Mouse (Mus musculus): Measurements from ENCODE around the gene Tmem119.
"Not testable (repeated sequence)": the region's sequence is repeated elsewhere in the genome, so short reads cannot be mapped to it uniquely, and the experiment has no call there.

The Tmem119 gene

DNA sequence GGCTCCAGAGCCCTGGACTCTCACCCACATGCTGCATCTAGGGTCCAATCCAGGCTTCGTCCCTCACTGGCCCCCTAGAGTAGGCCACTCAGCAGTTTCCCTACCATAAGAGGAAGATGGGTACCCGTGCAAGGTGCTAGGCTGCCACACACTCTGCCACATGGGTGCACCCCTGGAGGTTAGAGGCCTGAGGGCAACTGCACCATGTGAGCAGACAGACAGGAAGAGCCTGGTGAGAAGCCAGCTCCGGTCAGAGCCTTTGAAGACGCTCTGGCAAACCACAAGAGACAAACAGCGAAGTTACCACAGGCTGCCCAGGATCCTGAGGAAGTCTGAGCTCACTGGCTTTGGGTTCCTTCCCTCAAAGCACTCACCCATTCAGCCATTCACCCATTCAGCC lies 13.3 kb downstream of the Tmem119 start:
- peak; percentile 88 for DNase-seq

- DNase-seq = not testable (repeated sequence)
Observed at GRCm38 (mm10) chr5:113784104-113784503, 16.2 kb downstream of the Tmem119 start.

- peak; percentile 89 for DNase-seq
Observed at GRCm38 (mm10) chr5:113783581-113784001, 16.7 kb downstream of the Tmem119 start.

- no peak for DNase-seq
Observed at GRCm38 (mm10) chr5:113782624-113783023, 17.7 kb downstream of the Tmem119 start.

- DNase-seq = no peak
Observed at GRCm38 (mm10) chr5:113781875-113782274, 18.4 kb downstream of the Tmem119 start.

DNA sequence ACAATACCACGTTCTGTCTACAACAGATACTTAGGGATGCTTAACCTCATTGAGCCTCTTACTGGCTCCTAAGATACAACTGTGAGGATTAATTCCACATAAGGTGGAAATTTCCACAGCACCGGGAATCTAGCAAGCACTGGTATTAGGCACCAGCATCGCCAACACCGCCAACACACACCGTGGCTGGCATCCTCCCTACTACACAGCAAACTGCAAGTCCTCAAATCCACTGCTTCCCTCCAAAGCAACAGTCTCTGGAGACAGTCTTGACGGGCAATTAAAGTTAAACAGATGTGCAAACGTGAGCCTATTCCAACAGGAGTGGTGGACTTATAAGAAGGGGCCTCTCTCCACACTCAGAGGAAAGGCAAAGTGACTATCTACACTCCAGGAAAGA lies 19.1 kb downstream of the Tmem119 start:
- no peak for DNase-seq

DNA sequence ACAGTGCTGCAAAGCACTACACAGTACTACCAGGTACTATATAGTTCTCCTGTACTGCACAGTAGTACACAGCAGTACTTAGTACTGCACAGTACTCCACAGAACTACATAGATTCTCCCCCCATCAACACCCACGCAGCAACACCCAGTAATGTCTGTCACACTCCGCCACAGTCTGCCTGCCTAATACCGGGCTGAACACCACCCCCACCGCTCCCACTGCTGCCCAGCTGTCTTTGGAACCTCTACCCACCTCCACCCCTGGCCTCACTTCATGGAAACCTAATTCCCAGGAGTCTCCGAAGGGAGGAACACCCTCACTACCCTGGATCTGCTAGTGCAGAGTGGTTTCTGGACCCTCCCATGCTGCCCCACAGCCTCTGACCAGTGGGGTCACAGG lies 19.6 kb downstream of the Tmem119 start:
- peak; percentile 54 for DNase-seq

DNA sequence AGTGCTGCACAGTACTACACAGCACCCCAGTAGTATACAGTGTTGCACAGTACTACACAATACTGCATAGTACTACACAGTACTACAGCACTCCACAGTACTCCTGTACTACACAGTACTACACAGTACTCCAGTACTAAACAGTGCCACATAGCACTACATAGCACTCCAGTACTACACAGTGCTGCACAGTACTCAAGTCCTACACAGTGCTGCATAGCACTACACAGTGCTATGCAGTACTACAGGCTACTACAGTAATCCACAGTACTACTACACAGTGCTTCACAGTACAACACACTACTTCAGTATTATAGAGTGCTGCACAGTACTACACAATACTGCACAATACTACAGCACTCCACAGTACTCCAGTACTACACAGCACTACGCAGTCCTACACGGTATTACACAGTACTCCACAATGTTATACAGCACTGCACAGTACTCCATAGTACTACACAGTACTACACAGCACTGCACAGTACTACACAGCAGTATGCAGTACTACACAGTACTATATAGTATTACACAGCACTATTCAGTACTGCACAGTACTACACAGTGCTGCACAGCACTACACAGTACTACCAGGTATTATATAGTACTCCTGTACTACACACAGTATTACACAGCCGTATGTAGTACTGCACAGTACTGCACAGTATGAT lies 20.1 kb downstream of the Tmem119 start:
- DNase-seq = no peak

DNA sequence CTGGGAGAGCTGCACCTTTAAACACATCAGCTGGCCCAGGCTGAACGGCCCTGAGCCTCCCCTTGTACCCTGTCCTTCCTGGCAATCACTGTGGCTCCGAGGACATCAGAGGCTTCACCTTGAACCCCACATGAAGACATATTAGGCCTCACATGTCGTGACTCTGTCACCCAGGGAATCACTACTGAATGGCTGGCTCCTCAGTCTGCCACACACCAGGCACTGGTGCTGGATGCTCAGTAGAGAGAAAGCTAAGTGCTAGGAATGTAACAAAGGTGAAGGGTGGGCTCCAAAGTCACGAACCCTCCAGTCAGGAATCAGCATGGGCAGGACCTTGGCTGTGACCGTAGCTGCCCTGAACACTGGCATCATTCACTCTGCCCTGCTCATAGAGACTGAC lies 20.7 kb downstream of the Tmem119 start:
- DNase-seq = no peak

DNA sequence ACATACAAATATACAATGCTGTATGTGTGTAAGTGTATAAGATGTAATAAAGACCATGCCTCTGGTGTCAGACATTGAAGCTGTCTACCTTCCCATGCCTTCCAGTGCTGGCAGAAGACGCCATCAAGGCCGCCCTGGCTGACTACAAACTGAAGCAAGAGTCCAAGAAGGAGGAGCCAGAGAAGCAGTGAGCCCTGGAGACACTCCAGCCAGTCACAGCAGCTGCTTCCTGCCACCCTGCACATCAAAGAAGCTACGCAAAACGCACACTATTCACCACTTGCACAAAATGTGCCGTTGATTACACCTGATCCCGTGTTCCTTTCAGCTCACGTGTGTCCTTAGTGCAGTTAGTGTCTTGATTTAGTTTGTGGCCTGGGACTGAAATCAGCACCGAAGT lies 22.6 kb downstream of the Tmem119 start:
- peak; percentile 29 for DNase-seq

DNA sequence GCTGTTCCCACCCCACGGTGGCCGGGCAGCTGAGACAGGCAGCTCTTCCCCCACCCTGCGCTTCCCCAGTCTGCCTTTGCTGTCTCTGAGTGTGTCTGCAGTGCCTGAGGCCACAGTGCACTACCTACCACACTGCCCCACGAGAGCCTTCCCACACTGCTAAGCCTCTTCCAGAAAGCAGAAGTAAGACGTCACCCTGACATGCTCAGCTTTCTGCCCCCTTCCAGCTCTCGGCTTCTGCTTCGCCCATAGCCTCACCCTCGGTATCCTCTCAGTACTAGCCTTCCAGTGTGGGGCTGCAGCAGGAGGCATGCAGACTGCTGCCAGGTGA lies 23.5 kb downstream of the Tmem119 start:
- peak; percentile 79 for DNase-seq

- DNase-seq = peak; percentile 56
Observed at GRCm38 (mm10) chr5:113776128-113776895, 24.0 kb downstream of the Tmem119 start.

- DNase-seq = no peak
Observed at GRCm38 (mm10) chr5:113775585-113775984, 24.7 kb downstream of the Tmem119 start.

- peak; percentile 81 for DNase-seq
Observed at GRCm38 (mm10) chr5:113773664-113774063, 26.7 kb downstream of the Tmem119 start.

DNA sequence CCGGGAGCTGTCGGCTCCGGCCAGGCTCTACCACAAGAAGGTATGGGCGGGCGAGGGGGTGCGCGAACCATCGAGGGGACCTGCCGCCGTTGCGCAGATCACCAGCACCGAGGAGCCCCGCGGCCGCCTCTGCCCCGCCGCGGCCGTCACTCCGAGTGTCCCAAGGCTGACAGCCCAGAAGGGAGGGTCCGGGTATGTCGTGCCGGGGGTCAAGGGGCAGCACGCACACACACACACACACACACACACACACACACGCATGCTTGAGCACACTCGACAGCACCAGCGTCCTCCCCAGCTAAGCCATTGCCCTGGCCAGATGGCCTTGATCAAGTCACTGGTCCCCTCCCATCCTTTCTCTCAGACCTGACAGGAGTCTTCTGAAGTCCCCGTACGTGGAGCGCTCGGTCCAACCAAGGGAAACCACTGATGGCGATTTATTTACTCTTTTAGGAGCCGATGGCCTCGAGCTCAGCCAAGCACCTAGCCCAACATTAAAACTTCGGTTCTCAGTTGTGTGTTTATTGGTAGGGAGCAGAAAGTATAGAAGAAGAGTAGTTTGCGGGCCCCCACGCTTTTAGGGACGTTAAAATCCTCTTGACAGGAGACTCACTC lies 27.3 kb downstream of the Tmem119 start:
- DNase-seq = no peak

DNA sequence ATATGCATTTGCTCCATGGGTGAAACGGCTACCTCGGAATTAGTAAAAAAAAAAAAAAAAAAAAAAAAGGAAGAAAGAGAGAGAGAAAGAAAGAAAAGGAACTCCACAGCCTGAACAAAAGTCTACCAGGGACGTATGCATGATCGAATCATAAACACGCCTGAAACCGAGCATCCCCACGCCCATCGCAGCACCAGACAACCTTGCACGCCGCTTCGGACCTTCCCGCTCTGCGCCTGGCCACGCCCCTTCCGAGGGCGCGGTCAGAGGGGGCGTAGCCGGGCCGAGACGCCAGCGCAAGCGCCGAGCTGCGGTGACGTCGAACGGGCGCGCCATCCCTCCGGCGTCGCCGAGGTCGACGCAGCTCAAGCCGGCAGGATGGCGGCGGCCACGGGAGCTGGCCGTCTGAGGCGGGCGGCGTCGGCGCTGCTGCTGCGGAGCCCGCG lies 27.8 kb downstream of the Tmem119 start, which contains the start of the genes Sart3 and Iscu:
Gene Sart3 (minus strand): TSS at position 61 of the 446 bp plus-strand sequence.
Gene Iscu (plus strand): TSS at position 299 of the 446 bp plus-strand sequence.
- DNase-seq = peak; percentile 95

- peak; percentile 92 for DNase-seq
Observed at GRCm38 (mm10) chr5:113771213-113772162, 28.8 kb downstream of the Tmem119 start.

GRCm38 (mm10) chr5:113768806-113769205 lies 31.5 kb downstream of the Tmem119 start:
- DNase-seq = no peak

GRCm38 (mm10) chr5:113765641-113766526 lies 34.4 kb downstream of the Tmem119 start:
- DNase-seq = no peak

DNA sequence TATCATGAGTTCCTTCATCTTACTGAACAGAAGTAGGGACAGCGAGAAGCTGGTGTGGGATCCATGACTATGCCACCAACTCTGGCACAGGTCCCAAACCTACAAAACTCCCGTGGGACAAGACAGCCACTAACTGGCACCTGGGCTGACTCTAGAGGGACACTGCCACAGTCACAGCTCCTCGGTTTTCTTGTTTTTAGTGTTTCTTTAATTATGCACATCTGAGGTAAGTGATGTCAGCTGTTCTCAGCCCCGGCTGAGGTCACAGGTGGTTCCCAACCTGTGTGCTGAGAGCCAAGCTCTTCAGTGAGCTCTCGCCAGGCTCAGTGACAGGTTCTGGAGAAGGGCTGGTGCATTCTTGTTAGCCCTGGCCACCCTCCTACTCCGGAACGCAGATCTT lies 35.9 kb downstream of the Tmem119 start:
- no peak for DNase-seq

DNA sequence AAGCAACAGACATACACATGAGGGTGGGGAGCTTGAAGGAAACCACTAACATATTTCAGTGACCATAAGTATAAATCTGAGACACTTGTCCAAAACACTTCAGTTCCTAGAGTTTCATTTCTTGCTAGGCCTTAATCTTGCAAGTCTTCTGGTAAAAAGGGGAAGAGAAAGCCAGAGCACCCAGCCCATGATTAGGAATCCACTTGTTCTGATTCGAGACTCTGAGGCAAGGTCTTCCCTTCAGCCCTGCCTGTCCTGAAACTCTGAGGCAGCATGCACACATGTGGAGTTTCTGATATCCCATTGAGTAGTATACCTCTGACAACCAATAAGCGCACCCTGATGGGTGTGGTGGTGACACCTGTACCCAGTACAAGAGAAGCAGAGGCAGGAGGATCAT lies 38.7 kb downstream of the Tmem119 start:
- no peak for DNase-seq

All from layer of hippocampus, adult 9-11 months (tissue).